Mouse (Mus musculus) T-helper 2 cell (primary cell): Measurements from ENCODE around the gene Cers5.
"Not testable (repeated sequence)": the region's sequence is repeated elsewhere in the genome, so short reads cannot be mapped to it uniquely, and the experiment has no call there.

Experiments used
- in situ Hi-C: fragments of 300-600 bp; cut with MboI, MseI; formaldehyde crosslinking; loops from one replicate; pipeline ENCODE4 v1.15.1; 2025; ENCODE audit warnings: high pct_unique_total_duplicates

Gene Cers5

GRCm38 (mm10) chr15:99772881-99772924 is at the start of gene Cers5:
Gene Cers5, minus strand, starts transcription at chr15:99772885.
- in situ Hi-C loops, result not testable (repeated sequence)

- in situ Hi-C loops, result no loop called here
Measured at GRCm38 (mm10) chr15:99819621-99820279, 47.1 kb upstream of the Cers5 start.

- in situ Hi-C loops, result no loop called here
Measured at GRCm38 (mm10) chr15:99819109-99819440, 46.4 kb upstream of the Cers5 start.

- in situ Hi-C loops, result no loop called here
Measured at GRCm38 (mm10) chr15:99818321-99819108, 45.8 kb upstream of the Cers5 start.

- in situ Hi-C loops, result no loop called here
Measured at GRCm38 (mm10) chr15:99817343-99818235, 44.9 kb upstream of the Cers5 start.

- in situ Hi-C loops, result no loop called here
Measured at GRCm38 (mm10) chr15:99815999-99816398, 43.3 kb upstream of the Cers5 start.

GRCm38 (mm10) chr15:99814554-99815260 is 42.0 kb upstream of the Cers5 start:
- in situ Hi-C loops, result no loop called here

- in situ Hi-C loops, result no loop called here
Measured at GRCm38 (mm10) chr15:99813639-99814038, 41.0 kb upstream of the Cers5 start.

GRCm38 (mm10) chr15:99812097-99812496 is 39.4 kb upstream of the Cers5 start:
- in situ Hi-C loops, result no loop called here

- in situ Hi-C loops, result no loop called here
Measured at GRCm38 (mm10) chr15:99807776-99808735, 35.4 kb upstream of the Cers5 start.

- in situ Hi-C loops, result no loop called here
Measured at GRCm38 (mm10) chr15:99806171-99806570, 33.5 kb upstream of the Cers5 start.

GRCm38 (mm10) chr15:99805673-99806072 is 33.0 kb upstream of the Cers5 start:
- in situ Hi-C loops, result no loop called here

GRCm38 (mm10) chr15:99803186-99803644 is 30.5 kb upstream of the Cers5 start:
- in situ Hi-C loops, result no loop called here

GRCm38 (mm10) chr15:99801885-99802572 is 29.3 kb upstream of the Cers5 start:
- in situ Hi-C loops, result no loop called here

GRCm38 (mm10) chr15:99799706-99800105 is 27.0 kb upstream of the Cers5 start:
- in situ Hi-C loops, result no loop called here

GRCm38 (mm10) chr15:99797898-99798297 is 25.2 kb upstream of the Cers5 start:
- in situ Hi-C loops, result no loop called here

- in situ Hi-C loops, result no loop called here
Measured at GRCm38 (mm10) chr15:99796735-99797134, 24.1 kb upstream of the Cers5 start.

- in situ Hi-C loops, result no loop called here
Measured at GRCm38 (mm10) chr15:99796066-99796465, 23.4 kb upstream of the Cers5 start.

- in situ Hi-C loops, result no loop called here
Measured at GRCm38 (mm10) chr15:99792221-99792815, 19.6 kb upstream of the Cers5 start.

GRCm38 (mm10) chr15:99791003-99791402 is 18.3 kb upstream of the Cers5 start:
- in situ Hi-C loops, result no loop called here
